Mouse (Mus musculus) cortical plate, adult 2 months (tissue): Measurements from ENCODE around the gene Trrap. TPM values are rescaled to one million over a fixed set of nuclear protein-coding genes. Genes with fewer than 3 reads are reported as not detected.

Experiments used
- H3K27ac ChIP-seq: fragments of 200-500 bp; 2 replicates; pipeline ENCODE4 v1.5.1; 2012; ENCODE audit warnings: low read length, control low read depth, inconsistent platforms; ENCODE audit not compliant: insufficient read depth
- H3K4me1 ChIP-seq: fragments of 200-500 bp; 2 replicates; pipeline ENCODE4 v1.6.1; 2011; ENCODE audit warnings: low read length; ENCODE audit not compliant: control insufficient read depth, insufficient read depth
- H3K4me3 ChIP-seq: fragments of 200-500 bp; 2 replicates; pipeline ENCODE4 v1.5.1; 2011; ENCODE audit warnings: mild to moderate bottlenecking, low read length, control low read depth; ENCODE audit not compliant: insufficient read depth
- CTCF ChIP-seq: fragments of 200-500 bp; IDR thresholded peaks from 2 replicates; pipeline ENCODE4 v1.5.1; 2011; ENCODE audit warnings: mild to moderate bottlenecking, control low read depth, low read length; ENCODE audit not compliant: insufficient read depth; ENCODE audit errors: extremely low read depth
- POLR2A ChIP-seq: fragments of 200-500 bp; IDR thresholded peaks from 2 replicates; pipeline ENCODE4 v1.6.1; 2011; ENCODE audit warnings: mild to moderate bottlenecking, low read length, control low read depth; ENCODE audit not compliant: insufficient read depth; ENCODE audit errors: extremely low read depth
- polyA plus RNA-seq: library from polyadenylated mRNA; depleted of rRNA; stranded (reverse); fragments of >200 nt; gene quantifications from 2 replicates; pipeline ENCODE4 v1.2.3, GENCODE M21; 2012

Gene Trrap
- polyA plus RNA-seq, 1 experiment: 160 TPM

DNA sequence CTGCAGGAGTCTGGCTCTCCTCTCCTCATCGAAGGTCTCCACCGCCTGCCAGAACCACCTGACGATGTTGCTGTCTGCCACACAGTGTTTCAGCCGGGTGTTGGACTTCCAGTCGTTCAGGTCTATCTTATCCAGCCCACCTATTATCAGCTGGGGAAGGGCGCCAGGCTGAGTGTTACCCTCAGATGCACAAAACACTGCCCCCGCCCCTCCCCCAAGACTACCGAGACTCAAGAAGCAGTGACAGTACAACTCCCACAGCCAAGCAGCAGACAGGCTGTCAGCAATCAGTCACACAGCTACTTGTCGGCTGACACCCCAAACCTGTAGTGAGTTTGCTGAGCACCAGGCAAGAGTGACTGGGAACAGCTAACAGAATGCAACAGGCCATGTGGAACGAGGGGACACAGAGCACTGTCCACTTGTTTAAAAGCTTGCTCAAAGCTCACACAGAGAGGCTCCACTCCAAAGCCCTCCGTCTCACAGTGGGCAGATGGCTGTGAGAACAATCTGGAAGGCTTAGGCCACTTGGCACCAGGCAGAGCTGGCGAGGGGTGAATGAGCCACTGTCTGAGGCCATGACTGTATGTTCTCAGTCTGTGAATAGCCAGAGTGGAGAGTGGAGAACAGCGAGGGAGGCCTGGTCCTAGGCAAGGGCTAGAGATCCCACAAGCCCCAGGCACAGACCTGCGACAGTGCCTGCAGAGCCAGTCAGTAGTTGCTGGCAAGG, 114.3 kb downstream of the Trrap start:
- Histone ChIP-seq H3K27ac (peak overlapping the region; percentile 48; the same call in 1 of the 2 replicates), H3K4me1 (no peaks in the 10 kb centered on the region), H3K4me3 (no peak overlapping the region)
- no peak for TF ChIP-seq POLR2A
- TF ChIP-seq CTCF: no peak

GRCm38 (mm10) chr5:144884629-144885217, 117.2 kb downstream of the Trrap start:
- TF ChIP-seq POLR2A: no peak
- peak; percentile 63 for TF ChIP-seq CTCF
- Histone ChIP-seq H3K4me1 (no peaks in the 10 kb centered on the region), H3K27ac (no peak overlapping the region), H3K4me3 (no peak overlapping the region)

- no peak overlapping the region for H3K4me3 ChIP-seq
- TF ChIP-seq CTCF (no peak), POLR2A (no peak)
- no peak overlapping the region for H3K27ac ChIP-seq
- no peaks in the 10 kb centered on the region for H3K4me1 ChIP-seq
These were observed 118.6 kb downstream of the Trrap start for GRCm38 (mm10) chr5:144885968-144886650.

DNA sequence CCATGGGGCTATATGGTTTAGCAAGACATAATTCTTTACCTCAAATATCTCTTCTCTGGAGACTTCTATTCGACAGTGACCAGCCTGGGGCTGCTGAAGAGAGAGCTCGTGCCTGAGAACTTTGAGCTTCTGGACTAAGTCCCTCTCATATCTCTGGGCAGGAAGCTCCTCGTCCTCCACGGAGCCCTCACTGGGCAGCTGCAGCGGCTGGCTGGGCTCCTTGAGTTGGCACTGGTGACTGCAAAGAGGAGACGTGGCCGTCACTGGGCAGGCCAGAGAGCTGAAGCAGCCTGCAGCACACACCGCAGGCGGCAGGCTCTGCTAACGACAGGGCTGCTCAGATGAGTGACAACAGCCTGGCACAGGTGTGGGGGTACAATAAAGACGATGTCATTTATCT, 123.7 kb downstream of the Trrap start:
- TF ChIP-seq CTCF: no peak
- no peak for TF ChIP-seq POLR2A
- H3K4me3 ChIP-seq: no peak overlapping the region
- no peak overlapping the region for H3K27ac ChIP-seq
- no peaks in the 10 kb centered on the region for H3K4me1 ChIP-seq

DNA sequence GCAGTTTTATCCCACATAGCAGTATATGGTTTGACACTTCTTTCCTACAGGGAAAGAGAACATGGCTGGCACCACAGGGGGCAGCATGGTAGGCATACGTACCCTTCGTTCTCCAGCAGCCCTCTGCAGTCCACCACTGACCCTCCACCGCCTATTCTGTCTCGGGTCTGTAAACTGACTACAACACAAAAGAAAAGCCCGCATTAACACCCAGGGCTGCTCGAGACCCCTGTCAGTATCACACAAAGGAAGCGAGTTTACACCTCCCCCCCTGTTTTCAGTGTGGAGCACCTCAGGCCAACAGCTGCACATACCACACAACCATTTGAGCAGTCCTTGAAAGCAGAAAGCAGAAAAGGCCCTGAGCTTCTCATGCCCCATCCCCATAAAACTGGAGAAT, 130.3 kb downstream of the Trrap start:
- Histone ChIP-seq H3K4me3 (no peak overlapping the region), H3K4me1 (no peaks in the 10 kb centered on the region), H3K27ac (no peak overlapping the region)
- TF ChIP-seq POLR2A (no peak), CTCF (no peak)

DNA sequence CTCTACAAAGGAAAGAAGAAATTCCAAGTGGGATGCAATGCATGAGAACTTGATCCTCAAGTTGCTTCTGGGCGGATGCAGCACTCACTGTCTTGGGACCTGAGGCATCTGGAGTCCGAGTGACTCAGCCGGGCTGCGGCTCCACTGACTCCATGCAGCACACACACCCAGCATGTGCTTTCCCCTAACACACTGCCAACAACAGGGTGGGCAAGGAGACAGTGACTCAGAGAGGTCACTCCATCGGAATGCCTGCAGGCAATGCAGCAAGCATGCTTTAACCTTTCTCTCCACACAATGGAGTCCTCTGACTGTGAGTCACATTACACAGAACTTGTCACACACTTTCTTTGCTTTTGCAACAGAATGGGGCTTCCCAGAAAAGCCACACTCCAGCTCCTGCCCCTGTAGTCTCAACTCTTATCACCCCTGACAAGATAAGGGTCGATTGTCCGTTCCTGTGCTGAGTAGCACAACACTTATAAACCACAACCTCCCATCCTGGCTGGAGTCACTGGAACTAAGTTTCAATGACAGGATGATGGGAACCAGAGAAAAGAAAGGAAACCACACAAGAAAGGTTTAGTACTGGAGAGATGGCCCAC, 131.0 kb downstream of the Trrap start:
- Histone ChIP-seq H3K27ac (no peak overlapping the region), H3K4me3 (no peak overlapping the region), H3K4me1 (no peaks in the 10 kb centered on the region)
- TF ChIP-seq POLR2A: no peak
- TF ChIP-seq CTCF: no peak

DNA sequence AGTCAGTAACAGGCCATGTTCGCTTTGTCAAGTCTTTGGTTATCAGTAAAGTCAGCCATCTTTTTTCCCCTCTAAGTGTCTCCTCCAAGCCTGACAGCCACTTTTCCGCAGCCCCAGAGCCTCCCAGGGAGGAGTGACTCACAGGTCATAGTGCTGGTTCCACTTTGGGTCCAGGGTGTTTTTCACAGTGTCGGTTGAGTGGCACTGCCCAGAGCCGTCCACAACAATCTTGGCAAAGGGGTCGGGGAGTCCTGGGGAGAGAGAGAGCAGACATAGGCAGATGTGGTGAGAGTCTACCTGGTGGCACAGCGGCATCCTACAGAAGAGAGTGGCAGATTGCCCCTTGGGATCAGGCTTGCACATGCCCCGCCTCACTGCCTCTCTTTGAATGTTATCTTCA, 133.5 kb downstream of the Trrap start:
- no peak overlapping the region for H3K4me3 ChIP-seq
- no peaks in the 10 kb centered on the region for H3K4me1 ChIP-seq
- no peak for TF ChIP-seq POLR2A
- TF ChIP-seq CTCF: no peak
- no peak overlapping the region for H3K27ac ChIP-seq

DNA sequence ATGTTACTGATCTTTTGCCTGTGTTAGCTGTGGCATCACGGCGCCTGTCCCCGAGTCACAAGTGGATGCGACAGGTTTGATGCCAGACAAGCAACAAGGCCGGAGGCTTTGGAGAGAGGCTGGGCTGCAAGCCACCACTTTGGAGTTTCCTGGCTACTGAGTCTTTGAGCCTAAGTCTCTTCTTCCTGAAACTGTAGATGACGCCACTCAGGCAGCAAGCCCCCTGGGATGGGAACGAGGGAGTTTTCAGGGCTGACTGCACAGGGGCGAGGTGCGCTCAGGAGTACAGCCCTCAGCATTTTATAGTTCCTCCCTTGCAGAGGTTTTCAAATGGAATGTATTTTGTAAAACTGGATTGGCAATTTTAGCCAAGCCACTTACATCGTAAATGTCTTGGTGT, 134.3 kb downstream of the Trrap start:
- Histone ChIP-seq H3K27ac (no peak overlapping the region), H3K4me1 (no peaks in the 10 kb centered on the region), H3K4me3 (no peak overlapping the region)
- TF ChIP-seq CTCF (no peak), POLR2A (no peak)

DNA sequence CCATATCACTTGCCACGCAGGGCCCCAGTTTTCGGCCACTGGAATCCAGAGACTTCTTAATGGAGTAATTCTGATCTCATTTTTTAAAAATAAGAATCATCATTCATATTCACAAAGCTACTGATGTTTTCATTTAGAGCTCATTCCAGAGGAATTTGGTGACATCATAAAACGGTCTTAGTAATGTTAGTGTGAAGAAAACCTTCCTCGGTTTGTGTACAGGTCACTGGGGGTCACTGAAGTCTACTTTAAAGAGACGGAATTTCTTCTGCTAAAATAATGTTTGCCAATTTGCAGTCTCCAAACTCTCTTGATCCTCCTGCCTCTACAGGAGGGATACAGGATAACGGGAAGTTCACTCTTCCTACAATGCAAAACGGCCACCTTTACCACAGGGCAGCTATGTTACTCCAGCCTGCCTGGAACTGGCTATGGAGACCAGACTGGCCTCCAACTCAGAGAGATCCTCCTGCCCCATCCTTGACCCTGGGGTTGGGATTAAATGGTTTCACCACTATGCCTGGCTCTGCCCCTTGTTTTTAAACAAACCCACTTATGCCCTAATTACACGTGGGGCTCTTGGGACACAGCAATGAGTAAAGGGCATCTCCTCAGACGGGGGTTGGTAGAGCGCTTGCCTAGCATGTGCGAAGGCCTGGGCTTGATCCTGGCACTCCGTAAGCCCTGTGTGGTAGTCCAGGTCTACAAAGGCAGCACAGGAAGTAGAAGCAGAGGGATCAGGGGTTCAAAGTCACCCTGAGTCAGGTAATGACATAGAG, 137.0 kb downstream of the Trrap start:
- Histone ChIP-seq H3K4me3 (no peak overlapping the region), H3K4me1 (no peaks in the 10 kb centered on the region), H3K27ac (no peak overlapping the region)
- no peak for TF ChIP-seq CTCF
- no peak for TF ChIP-seq POLR2A
